Mouse (Mus musculus) thymus, adult 18-20 months (tissue): ENCODE data around the gene Wdr18.
A peak's percentile ranks its signal among the peaks of the same experiment; 100 is the strongest.

ENCODE experiments used
- DNase-seq, 2 experiments: peaks; one replicate each; pipeline ENCODE4 v3.0.0; 2022; ENCODE audit warnings: mixed read lengths in 2 of 2

Gene Wdr18

DNA sequence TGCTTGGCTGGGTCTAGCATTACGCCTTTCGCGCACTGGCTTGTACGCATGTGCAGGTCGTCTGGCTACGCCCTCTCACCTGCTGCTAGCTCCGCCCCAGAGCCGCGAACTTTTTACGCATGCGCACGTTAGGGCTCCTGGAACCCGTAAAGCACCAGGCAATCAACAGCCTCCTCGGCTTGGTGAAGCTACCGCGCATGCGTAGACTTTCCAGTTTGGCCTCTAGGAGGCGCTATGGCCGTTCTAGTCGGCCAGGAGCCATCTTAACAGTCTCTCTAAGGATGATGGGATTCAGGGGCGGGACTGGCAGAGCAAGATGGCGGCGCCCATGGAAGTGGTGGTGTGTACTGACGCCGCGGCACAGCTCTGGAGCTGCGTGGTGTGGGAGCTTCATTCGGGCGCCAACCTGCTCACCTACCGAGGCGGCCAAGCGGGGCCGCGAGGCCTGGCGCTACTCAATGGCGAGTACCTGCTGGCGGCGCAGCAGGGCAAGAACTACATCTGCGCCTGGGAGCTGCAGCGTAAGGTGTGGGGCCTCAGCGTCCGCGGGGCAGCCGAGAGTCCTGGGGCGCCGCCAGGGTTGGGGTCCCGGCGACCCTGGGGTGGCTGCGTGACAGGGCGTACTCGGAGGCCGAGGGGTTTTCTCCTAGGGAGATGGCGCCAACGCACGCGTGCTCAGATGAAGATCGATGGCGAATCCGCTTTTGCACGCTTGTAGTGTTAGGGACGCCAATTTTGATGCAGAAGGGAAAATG is at the start of gene Wdr18:
Gene Wdr18 (plus strand): TSS at position 306 of the 755 bp plus-strand sequence.
- DNase-seq = peak; percentile 100

DNA sequence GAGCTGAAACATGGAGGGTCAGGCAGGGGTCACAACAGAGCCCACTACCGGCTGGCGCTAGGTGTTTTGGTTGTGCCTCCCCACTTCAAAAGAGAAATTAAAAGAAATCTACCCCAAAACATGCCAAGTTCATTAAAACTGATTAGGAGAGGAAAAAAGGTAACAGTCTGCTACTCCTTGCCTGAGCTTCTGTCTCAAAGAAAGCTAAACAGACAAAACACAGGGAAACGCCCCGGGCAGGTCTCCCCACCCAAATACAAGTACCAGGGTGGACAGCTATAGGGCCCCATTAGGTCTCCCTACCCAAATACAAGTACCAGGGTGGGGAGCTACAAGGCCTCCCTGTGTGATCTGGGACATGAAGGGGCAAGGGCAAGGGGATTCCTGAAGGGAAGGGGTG is 49.4 kb upstream of the Wdr18 start, which contains the start of gene Gm26602:
Gene Gm26602 (plus strand): TSS at position 301 of the 400 bp plus-strand sequence.
- DNase-seq = no peak

DNA sequence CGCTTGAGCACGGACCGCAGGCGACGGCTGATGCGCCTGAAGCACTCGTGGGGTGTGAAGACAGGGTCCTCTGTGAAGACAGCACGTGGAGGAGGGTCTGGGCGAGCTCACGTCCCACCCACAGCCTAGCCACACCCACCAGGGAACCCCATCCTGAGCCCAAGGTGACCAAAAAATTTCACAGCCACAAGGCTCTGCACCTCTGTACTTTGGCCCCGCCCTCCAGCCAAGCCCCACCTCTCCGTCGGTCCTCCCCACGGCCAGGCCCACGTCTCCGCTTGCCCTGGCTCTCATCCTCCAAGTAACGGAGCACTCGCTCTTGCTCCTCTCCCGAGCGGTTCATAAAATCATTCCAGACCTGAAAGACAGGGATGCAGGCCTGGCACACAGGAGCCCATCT is 47.5 kb upstream of the Wdr18 start:
- DNase-seq = no peak

DNA sequence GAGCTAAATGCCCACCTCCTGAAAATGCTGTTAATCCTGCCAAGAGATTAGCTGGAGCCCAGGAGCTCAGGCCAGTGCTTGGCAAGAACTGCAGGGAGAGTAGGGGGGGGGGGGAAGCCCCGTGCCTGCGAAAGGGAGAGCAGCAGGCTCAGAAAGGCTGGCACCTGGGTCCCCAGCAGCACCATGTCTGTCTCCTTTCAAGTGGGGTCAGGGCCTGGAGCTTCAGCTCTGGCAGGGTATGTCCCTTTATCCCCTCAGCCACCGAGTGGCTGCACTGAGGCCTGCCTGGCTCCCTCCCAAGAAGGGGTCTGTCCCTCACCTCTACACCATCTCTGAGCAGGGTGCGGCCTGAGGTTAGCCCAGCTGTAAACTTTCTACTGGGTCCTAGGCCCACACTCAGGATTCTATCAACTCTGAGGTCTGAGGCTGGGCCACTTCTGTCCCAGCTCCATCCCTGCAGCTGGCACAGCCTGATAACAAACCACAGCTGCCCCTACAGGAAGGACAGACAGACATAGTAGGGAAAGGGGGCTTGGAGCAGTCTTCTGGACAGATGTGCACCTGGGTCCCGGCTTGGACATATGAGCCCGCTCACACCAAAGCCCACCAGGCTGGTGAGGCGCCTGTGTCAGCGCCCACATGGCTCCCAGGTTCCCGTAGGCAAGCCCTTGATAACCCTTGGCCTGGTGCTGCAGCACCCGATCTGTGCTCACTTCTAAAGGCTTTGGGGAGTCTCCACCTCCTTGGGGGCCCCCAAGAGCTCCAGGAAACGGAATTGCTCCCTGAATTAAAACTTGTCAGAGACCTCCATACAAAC is 45.6 kb upstream of the Wdr18 start:
- DNase-seq = no peak

DNA sequence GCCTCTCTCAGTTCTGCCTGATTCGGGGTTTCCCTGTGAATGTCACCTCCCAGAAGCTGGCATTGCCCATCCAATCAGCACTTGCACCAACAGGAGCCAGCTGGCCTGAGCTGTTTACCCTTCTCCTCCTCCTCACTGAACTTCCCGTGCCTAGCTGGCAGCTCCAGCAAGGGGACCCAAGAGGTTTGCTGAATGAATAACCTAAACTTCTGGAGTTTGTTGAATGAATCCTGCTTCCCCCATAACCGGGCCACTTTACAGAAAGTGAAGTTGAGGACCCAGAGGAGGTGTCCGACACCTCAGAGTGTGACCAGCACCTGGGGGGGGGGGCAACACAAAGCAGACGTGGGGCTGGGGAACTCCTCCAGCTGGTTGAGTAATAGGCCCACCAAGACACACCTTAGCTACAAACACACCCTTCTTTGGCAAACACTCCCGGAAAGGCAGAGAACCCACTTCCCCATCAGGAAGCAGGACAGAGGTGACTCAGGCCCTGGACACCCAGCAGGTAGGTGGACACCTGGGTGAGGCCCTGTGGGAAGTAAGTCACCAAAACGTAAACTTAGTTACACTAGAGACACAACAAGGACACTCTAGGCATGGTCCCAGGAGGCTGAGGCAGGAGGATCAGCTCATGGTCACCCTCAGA is 44.9 kb upstream of the Wdr18 start:
- no peak for DNase-seq

DNA sequence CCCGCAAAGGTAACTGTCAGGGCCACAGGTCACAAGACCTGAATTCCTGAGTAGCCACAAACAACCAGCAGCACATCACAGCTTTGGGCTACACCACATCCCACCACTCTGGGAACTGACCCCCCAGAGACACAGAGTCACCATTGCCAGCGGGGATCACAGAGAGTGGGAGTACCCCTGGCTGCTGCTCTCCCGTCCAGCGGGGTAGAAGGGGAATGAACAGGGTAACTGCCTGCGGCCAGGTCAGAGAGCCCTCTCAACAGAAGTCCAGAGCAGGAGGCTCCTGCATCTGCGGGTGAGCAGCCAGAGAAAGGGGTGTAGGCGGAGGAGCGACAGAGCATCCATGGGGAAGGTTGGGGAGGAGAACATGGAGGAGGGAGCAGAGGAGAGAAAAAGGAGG is 43.9 kb upstream of the Wdr18 start:
- no peak for DNase-seq

DNA sequence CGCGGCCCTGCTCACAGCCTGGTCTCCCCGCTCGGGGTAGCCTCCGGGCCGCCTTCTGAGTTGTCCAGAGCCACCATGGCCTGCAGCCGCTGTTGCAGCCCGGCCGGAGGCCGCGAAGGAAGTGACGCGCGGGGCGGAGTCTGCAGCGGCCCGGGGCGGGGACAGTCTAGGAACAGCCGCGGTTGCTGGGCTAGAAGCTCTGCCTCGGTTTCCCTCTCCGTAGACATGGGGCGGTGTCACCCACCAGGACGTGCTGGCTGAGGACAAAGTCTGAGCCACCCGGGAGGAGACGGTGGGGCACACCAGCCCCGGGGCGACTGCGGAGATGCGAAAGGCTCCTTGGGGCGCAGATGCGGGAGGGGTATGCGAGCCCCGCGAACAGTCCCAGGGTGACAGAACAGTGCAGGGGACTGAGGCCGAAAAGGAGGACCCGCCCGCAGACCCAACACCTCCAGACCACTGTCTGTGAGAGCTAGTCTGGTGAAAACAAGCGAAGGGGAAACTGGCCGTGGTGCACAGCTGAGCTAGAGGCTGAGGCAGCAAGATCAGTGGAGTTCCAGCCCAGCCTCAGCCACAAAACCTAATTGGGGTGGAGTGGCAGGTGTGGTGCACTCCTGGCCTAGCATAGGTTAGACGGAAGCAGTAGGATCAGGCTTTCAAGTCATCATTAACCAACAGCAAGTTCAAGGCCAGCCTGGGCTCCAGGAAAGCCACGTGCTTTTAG is 43.0 kb upstream of the Wdr18 start, which contains the start of gene Kiss1r:
Gene Kiss1r (plus strand): TSS at position 164 of the 724 bp plus-strand sequence.
- DNase-seq = peak; percentile 75 to 81

DNA sequence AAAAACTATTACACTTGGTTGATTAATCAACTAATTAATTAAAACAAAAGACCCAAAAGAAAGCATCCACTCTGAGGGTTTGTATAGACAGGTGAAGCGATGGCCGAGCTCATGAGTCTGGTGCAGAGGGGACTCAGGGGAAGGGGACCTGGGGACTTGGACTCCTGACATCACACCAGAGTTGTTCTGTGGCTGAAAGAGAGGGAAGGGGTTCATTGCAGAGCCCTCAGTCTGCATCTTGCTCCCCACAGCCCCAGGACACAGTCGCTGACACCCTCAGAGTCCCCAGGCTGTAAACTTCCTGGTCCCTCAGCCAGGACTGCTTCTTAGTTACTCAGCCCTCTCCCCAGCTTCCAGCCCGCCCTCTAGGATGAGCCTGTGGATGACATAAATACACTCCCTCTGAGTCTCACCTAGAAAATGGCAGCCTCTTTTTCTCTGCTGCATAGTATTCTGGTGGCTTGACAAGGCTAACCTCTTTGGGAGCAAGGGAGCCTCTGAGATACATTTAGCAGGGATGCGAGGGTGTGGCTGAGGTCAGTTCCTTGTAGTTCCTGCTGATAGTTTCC is 42.3 kb upstream of the Wdr18 start:
- DNase-seq = no peak

DNA sequence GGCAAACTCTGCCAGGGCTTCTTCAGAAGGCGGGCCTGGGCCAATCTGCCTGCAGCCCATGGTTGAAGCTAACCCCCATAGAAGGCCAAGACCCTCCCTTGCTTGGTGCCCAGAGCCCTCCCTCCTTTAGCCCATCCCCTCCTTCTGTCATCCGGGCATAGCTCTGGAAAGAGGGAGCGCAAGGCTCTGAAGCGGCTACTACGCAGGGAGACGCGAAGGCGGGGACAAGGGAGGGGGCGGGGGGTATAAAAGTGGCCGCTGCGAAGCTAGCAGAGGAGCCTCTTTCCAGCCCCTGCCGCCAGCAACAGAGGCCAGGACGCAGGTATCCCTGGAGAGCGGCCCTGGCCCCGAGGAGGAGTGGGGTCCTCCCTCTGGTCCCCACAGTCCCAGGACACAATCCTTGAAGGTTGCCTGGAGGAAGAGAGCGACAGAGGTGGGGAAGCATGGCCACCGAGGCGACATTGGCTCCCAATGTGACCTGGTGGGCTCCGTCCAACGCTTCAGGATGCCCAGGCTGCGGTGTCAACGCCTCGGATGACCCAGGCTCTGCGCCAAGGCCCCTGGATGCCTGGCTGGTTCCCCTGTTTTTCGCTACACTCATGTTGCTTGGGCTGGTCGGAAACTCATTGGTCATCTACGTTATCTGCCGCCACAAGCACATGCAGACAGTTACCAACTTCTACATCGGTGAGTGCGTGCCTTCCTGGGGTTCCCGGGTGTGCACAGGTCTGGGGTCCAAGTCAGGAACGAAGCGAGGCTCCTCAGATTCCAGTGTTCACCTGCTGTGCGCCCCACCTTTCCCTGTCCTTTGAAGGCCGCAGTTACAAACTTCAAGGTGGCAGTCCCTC is 41.5 kb upstream of the Wdr18 start:
- DNase-seq = no peak

DNA sequence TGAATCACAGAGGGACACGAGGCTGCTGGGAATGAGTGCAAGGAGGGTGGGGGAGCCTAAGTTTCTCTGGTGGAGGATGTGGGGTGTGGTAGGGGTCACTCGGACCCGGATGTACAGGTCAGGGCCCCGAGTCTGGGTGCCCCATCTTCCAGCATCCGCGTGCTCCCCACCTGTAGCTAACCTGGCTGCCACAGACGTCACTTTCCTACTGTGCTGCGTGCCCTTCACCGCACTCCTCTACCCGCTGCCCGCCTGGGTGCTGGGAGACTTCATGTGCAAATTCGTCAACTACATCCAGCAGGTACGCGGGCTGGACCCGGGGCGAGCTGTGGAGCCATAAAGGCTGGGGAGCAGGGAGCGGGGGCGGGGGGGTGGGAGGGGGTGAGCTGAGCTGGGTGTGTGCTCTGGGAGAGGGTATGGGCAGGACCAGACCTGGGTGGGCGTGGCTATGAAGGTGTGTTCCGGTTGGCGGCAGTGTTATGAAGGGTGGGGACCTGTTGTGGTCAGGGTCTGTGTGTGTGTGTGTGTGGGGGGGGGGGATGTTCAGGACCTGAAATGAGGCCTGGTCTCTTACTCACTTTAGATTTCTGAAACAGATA is 40.6 kb upstream of the Wdr18 start:
- DNase-seq = no peak

DNA sequence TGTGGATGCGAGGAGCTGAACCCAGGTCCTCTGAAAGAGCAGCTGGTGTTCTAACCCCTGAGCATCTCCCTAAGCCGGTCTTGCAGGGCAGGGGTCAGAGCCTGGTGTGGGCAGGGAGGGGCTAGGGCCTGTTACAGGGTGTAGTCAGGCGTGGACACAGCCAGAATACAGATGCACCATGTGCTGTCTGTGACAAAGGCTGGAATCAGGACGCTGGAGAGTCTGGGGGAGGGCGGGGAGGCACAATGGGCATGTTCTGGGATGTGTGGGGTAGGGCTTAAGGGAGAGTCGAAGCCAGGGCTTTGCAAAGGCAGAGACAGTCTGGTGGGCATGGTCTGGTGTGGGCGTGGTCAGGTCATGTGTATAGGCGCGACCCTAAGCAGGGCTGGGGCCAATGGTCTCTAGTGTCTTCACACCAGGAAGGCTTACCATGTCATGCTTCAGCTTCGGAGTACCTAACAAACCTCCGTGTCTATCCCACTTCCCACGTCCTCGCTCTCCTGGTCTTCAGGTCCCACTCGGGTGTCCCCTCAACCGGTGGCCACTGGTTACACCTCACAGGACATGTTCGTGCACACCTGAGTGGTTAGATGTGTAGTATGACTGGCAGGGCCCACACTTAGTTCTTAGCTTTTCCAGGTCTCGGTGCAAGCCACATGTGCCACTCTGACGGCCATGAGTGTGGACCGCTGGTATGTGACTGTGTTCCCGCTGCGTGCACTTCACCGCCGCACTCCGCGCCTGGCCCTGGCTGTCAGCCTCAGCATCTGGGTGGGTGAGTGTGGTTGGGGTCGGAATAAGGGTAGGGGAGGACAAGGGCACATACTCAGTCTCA is 39.7 kb upstream of the Wdr18 start:
- DNase-seq = no peak

DNA sequence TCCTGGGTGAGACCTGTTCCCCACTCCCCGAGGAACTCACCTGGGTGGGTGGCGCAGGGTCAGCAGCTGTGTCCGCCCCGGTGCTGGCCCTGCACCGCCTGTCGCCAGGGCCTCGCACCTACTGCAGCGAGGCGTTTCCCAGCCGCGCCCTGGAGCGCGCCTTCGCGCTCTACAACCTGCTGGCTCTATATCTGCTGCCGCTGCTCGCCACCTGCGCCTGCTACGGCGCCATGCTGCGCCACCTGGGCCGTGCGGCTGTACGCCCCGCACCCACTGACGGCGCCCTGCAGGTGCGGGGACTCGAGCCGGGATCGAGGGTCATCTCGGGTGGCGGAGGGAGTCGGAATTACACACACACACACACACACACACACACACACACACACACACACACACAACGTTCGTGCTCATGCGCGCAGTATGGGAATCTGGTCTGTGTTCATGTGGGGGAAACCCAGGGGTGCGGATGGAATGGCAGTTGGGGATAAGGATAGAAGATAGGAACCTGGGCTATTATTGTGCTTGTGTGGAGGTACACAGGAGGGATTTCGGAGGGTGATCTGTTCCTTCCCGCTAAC is 38.9 kb upstream of the Wdr18 start, which contains the start of gene R3hdm4:
Gene R3hdm4 (minus strand): TSS at position 251 of the 578 bp plus-strand sequence.
- no peak for DNase-seq

DNA sequence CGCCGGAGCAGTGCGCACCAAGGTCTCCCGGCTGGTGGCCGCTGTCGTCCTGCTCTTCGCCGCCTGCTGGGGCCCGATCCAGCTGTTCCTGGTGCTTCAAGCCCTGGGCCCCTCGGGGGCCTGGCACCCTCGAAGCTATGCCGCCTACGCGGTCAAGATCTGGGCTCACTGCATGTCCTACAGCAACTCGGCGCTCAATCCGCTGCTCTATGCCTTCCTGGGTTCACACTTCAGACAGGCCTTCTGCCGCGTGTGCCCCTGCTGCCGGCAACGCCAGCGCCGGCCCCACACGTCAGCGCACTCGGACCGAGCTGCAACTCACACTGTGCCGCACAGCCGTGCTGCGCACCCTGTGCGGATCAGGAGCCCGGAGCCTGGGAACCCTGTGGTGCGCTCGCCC is 38.4 kb upstream of the Wdr18 start:
- no peak for DNase-seq

DNA sequence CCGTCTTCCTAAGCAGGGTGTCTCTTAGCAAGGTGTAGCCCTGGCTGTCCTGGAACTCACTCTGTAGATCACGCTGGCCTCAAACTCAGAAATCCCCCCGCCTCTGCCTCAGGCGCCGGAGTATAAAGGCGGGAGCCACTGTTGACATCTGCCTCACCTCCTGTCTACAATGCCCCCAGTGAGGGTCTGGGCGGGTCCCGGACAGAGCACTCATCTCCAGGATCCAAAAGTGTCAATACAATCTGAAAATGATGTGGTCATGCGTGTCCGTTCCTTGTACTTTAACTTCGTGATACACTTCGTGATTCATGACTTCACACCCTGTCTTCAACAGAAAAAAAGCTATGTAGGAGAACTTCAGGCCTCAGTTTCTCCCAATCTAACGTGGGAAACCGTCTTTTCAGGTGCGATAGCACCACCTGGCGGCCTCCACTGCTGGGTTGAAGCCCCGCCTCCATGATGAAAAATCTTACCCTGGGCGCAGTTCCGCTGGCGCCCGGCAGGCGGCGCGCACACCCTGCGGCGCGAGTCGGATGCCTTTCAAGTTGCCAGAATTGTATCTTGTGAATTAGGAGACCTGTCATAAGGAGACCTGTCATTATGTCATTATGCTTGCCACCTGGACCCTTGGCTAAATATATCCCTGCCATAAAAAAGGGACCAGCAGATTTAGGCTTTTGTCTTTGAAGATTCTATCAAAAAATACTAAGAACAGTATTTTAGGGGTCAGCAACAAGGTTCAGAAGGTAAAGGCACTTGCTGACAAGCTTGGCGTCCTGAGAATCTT is 34.8 kb upstream of the Wdr18 start:
- DNase-seq = peak; percentile 80 to 82

DNA sequence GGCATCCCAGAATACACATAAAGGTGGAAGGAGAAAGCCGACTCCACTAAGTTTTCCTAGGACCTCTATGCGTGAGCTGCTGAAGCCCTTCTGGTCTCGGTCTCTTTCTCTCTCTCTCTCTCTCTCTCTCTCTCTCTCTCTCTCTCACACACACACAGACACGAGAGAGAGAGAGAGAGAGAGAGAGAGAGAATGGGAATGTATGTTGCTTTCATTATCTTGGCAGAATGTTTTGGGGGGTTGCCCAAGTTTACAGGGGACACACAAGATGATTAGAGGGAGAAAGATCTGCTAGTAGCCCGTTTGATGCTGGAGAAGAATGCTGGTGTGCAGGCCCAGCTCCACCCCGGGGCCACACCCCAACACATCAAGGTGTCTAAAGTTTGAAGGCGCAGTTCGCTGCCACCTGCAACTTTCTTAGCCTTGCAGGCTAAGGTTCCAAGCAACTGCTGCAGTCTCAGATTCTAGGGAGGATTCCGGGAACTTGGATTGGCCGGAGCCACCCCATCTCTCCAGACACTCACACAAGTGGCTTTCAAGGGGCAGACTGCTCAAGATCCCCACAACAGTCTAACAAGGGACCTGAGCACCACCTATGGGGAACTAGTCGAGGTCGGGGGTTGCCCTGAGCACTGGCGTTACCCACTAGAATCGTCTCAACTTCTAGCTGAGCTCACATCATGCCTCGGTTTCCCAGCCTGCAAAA is 34.0 kb upstream of the Wdr18 start:
- no peak for DNase-seq

DNA sequence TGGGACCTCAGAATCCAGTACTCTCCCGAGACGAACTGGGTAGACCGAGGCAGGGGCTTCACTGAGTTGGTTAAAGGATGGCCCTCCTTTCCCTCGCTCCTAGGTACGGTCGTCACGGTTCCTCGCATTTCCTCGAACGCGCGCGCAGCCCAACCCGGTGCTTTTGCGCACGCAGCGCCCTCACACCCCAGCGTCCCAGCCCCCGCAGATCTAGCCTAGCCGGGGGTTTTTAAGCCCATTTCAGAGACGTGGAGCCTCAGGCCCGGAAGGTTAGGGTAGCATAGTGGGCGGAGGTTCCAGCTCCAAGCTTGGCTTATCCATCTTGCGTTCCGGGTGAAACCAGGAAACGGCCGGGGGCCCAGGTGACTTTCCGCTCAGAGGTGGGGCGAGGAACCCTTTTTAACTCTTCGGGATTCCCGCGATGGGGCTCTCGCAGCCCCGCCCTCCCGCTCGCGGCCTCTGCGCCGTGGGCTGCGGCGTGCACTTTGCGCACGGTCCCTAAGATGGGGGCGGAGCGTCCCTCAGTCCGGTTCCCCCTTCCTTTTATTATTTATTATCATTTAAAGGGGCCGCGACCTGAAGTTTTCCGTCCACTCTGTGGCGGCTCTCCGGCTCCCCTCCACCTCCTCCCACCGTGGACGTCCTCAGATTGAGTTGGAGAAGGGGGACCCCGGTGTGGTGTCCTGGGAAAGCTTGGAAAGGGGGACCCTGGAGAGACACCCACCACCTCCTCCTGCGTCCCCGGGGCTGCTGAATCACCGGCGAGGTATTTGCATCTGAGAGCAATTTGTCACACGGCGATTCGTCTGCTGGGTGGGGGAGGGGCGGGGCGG is 33.2 kb upstream of the Wdr18 start, which contains the start of gene Arid3a:
Gene Arid3a (plus strand): TSS at position 553 of the 833 bp plus-strand sequence.
- peak; percentile 79 to 85 for DNase-seq
